Mouse (Mus musculus) limb, embryonic 14.5 days (tissue): Measurements from ENCODE around the gene Il13. TPM values are rescaled to one million over a fixed set of nuclear protein-coding genes. Genes with fewer than 3 reads are reported as not detected.

Experiments used
- ATAC-seq: fragments of 200-750 bp; cut with Nextera tagmentation; 2 replicates; pipeline ENCODE4 v1.8.0; 2017; ENCODE audit warnings: low read depth, moderate number of reproducible peaks, moderate TSS enrichment; ENCODE audit not compliant: low FRiP score
- DNase-seq: peaks from one replicate; pipeline ENCODE4 v3.0.0-alpha.2; 2015; ENCODE audit warnings: low spot score
- H3K27ac ChIP-seq: fragments of 300-500 bp; sonication (generic); replicated peaks from 2 replicates; pipeline ENCODE4 v1.5.1; 2014; ENCODE audit warnings: low read depth, mild to moderate bottlenecking, low read length, moderate library complexity, mixed read lengths
- H3K27me3 ChIP-seq: fragments of 300-500 bp; sonication (generic); 2 replicates; pipeline ENCODE4 v1.6.1; 2014; ENCODE audit warnings: low read length, mixed read lengths; ENCODE audit not compliant: control insufficient read depth, insufficient read depth
- H3K36me3 ChIP-seq: fragments of 300-500 bp; sonication (generic); 2 replicates; pipeline ENCODE4 v1.6.1; 2014; ENCODE audit warnings: mild to moderate bottlenecking, low read length, moderate library complexity, mixed read lengths; ENCODE audit not compliant: control insufficient read depth, insufficient read depth
- H3K4me1 ChIP-seq: fragments of 300-500 bp; sonication (generic); 2 replicates; pipeline ENCODE4 v1.6.1; 2014; ENCODE audit warnings: antibody characterized with exemption, low read length, mixed read lengths; ENCODE audit not compliant: control insufficient read depth, insufficient read depth
- H3K4me2 ChIP-seq: fragments of 300-500 bp; sonication (generic); replicated peaks from 2 replicates; pipeline ENCODE4 v1.6.1; 2014; ENCODE audit warnings: low read depth, mild to moderate bottlenecking, low read length, moderate library complexity; ENCODE audit not compliant: severe bottlenecking
- H3K4me3 ChIP-seq: fragments of 300-500 bp; sonication (generic); replicated peaks from 2 replicates; pipeline ENCODE4 v1.5.1; 2014; ENCODE audit warnings: low read length
- H3K9ac ChIP-seq: fragments of 300-500 bp; sonication (generic); 2 replicates; pipeline ENCODE4 v1.6.1; 2014; ENCODE audit warnings: mild to moderate bottlenecking, low read depth, low read length, moderate library complexity; ENCODE audit not compliant: severe bottlenecking
- H3K9me3 ChIP-seq: fragments of 300-500 bp; sonication (generic); 2 replicates; pipeline ENCODE4 v1.6.1; 2016; ENCODE audit warnings: low read length; ENCODE audit not compliant: control insufficient read depth
- POLR2A ChIP-seq: fragments of 200-500 bp; IDR thresholded peaks from 2 replicates; pipeline ENCODE4 v1.8.0; 2012; ENCODE audit warnings: inconsistent platforms, mild to moderate bottlenecking, moderate library complexity, borderline replicate concordance; ENCODE audit not compliant: insufficient read depth, insufficient read length; ENCODE audit errors: extremely low read depth
- WGBS: fragments of 180-500 bp; shearing (Covaris S2); extraction: QIAGEN DNeasy Blood & Tissue Kit; methylation state at CpG from one replicate; pipeline ENCODE4 v1.1.7; 2014; 5-methylcytosine and 5-hydroxymethylcytosine counted together
- polyA plus RNA-seq, 2 experiments: library from polyadenylated mRNA; depleted of rRNA in 1 of 2; stranded (reverse) in 1 of 2; unstranded in 1 of 2; fragments of >200 nt; fragmentation: Nextera tagmentation in 1 of 2; extraction: Ambion mirVana in 1 of 2; gene quantifications; 2 replicates each; pipeline versions ENCODE4 v1.2.1 to v1.2.3; 2012 to 2014

The Il13 gene
- polyA plus RNA-seq, 2 experiments: 0.19 TPM; not detected in 1

GRCm38 (mm10) chr11:53609231-53609630, 25.3 kb downstream of the Il13 start:
- H3K9me3 ChIP-seq: no peaks in the 10 kb centered on the region
- no peaks in the 10 kb centered on the region for H3K4me1 ChIP-seq
- no peak for DNase-seq
- no peak overlapping the region for H3K4me3 ChIP-seq
- no peak overlapping the region for H3K4me2 ChIP-seq
- H3K27me3 ChIP-seq: no peaks in the 10 kb centered on the region
- ATAC-seq: no peak
- TF ChIP-seq POLR2A: no peak
- WGBS: 59% methylated on average over 6 of the region's 6 CpGs
- H3K9ac ChIP-seq: no peak overlapping the region
- no peak overlapping the region for H3K27ac ChIP-seq
- 0 out of 2 replicates have a peak, but pooled peaks cover 3% of the 10 kb centered on the region for H3K36me3 ChIP-seq

GRCm38 (mm10) chr11:53605609-53606008, 28.9 kb downstream of the Il13 start:
- no peaks in the 10 kb centered on the region for H3K9me3 ChIP-seq
- no peak for TF ChIP-seq POLR2A
- 9% methylated on average over 12 of the region's 12 CpGs for WGBS
- H3K27me3 ChIP-seq: no peaks in the 10 kb centered on the region
- H3K4me1 ChIP-seq: no peaks in the 10 kb centered on the region
- DNase-seq (no peak), ATAC-seq (no peak)
- H3K4me3 ChIP-seq: no peak overlapping the region
- H3K9ac ChIP-seq: no peak overlapping the region
- peaks cover 14% of the 10 kb centered on the region for H3K36me3 ChIP-seq
- no peak overlapping the region for H3K27ac ChIP-seq
- no peak overlapping the region for H3K4me2 ChIP-seq

GRCm38 (mm10) chr11:53604983-53605382, 29.5 kb downstream of the Il13 start:
- no peaks in the 10 kb centered on the region for H3K9me3 ChIP-seq
- peaks cover 20% of the 10 kb centered on the region for H3K36me3 ChIP-seq
- no peak for DNase-seq
- H3K4me3 ChIP-seq: no peak overlapping the region
- no peak for TF ChIP-seq POLR2A
- no peaks in the 10 kb centered on the region for H3K27me3 ChIP-seq
- ATAC-seq: no peak
- no peak overlapping the region for H3K4me2 ChIP-seq
- 82% methylated on average over 3 of the region's 3 CpGs for WGBS
- no peak overlapping the region for H3K9ac ChIP-seq
- no peak overlapping the region for H3K27ac ChIP-seq
- no peaks in the 10 kb centered on the region for H3K4me1 ChIP-seq

GRCm38 (mm10) chr11:53591116-53591515, 43.4 kb downstream of the Il13 start:
- H3K36me3 ChIP-seq: peaks cover 58% of the 10 kb centered on the region
- no peaks in the 10 kb centered on the region for H3K27me3 ChIP-seq
- no peaks in the 10 kb centered on the region for H3K4me1 ChIP-seq
- no peak for DNase-seq
- ATAC-seq: no peak
- 93% methylated on average over 5 of the region's 5 CpGs for WGBS
- H3K27ac ChIP-seq: no peak overlapping the region
- no peaks in the 10 kb centered on the region for H3K9me3 ChIP-seq
- no peak for TF ChIP-seq POLR2A
- no peak overlapping the region for H3K4me3 ChIP-seq
- no peak overlapping the region for H3K4me2 ChIP-seq
- H3K9ac ChIP-seq: no peak overlapping the region

- Histone ChIP-seq H3K27me3 (no peaks in the 10 kb centered on the region), H3K4me3 (no peak overlapping the region), H3K36me3 (peaks cover 57% of the 10 kb centered on the region), H3K9me3 (no peaks in the 10 kb centered on the region), H3K4me2 (no peak overlapping the region), H3K27ac (no peak overlapping the region), H3K9ac (no peak overlapping the region), H3K4me1 (no peaks in the 10 kb centered on the region)
- WGBS: 43% methylated on average over 15 of the region's 15 CpGs
- no peak for TF ChIP-seq POLR2A
- ATAC-seq (no peak), DNase-seq (no peak)
Observed at GRCm38 (mm10) chr11:53590368-53590768, 44.1 kb downstream of the Il13 start.

GRCm38 (mm10) chr11:53588279-53588678, 46.2 kb downstream of the Il13 start:
- ATAC-seq (no peak), DNase-seq (no peak)
- no peaks in the 10 kb centered on the region for H3K4me1 ChIP-seq
- no peak overlapping the region for H3K9ac ChIP-seq
- TF ChIP-seq POLR2A: no peak
- no peak overlapping the region for H3K4me2 ChIP-seq
- H3K4me3 ChIP-seq: no peak overlapping the region
- H3K9me3 ChIP-seq: no peaks in the 10 kb centered on the region
- no peak overlapping the region for H3K27ac ChIP-seq
- no peaks in the 10 kb centered on the region for H3K27me3 ChIP-seq
- H3K36me3 ChIP-seq: peaks cover 56% of the 10 kb centered on the region
- WGBS: 82% methylated on average over 8 of the region's 8 CpGs
